Mouse (Mus musculus): ENCODE results near the gene Oxld1.

GRCm38 (mm10) chr11:120442344-120442743 is 15.5 kb downstream of the Oxld1 start, which contains the start of gene Tspan10:
- TF ChIP-seq EP300 (IDR thresholded peaks at IDR 0.05; ENCODE audit: insufficient read depth, low read depth, low read length) (no peak), POLR2A (IDR thresholded peaks at IDR 0.05; ENCODE audit: insufficient read depth, low read length) (no peak), CTCF (IDR thresholded peaks at IDR 0.05; ENCODE audit: low read depth, low read length) (no peak)

All from ES-Bruce4 (cell line).